Mouse (Mus musculus): ENCODE results near the gene Adam12.

- no peak for TF ChIP-seq CTCF (conservative IDR thresholded peaks at IDR 0.05; ENCODE audit: low read length)
- no peak for TF ChIP-seq NANOG (IDR thresholded peaks at IDR 0.05; ENCODE audit: borderline replicate concordance, low read length)
Measured at GRCm38 (mm10) chr7:133920724-133921123, 311.2 kb downstream of the Adam12 start.

Measured in E14TG2a.4 (cell line).